Mouse (Mus musculus) limb, embryonic 12.5 days (tissue): Measurements from ENCODE around the gene Haus5. TPM values are rescaled to one million over a fixed set of nuclear protein-coding genes. Genes with fewer than 3 reads are reported as not detected.

Source experiments
- ATAC-seq: fragments of 200-750 bp; cut with Nextera tagmentation; 2 replicates; pipeline ENCODE4 v1.8.0; 2017; ENCODE audit warnings: low read depth, moderate TSS enrichment; ENCODE audit not compliant: insufficient number of reproducible peaks, insufficient read depth, low FRiP score, low TSS enrichment
- H3K27ac ChIP-seq: fragments of 300-500 bp; sonication (generic); 2 replicates; pipeline ENCODE4 v1.5.1; 2016; ENCODE audit warnings: mild to moderate bottlenecking, moderate library complexity
- H3K27me3 ChIP-seq: fragments of 300-500 bp; sonication (generic); 2 replicates; pipeline ENCODE4 v1.6.1; 2016; ENCODE audit warnings: mild to moderate bottlenecking, moderate library complexity
- H3K36me3 ChIP-seq: fragments of 300-500 bp; sonication (generic); 2 replicates; pipeline ENCODE4 v1.6.1; 2016; ENCODE audit warnings: mild to moderate bottlenecking, moderate library complexity
- H3K4me1 ChIP-seq: fragments of 300-500 bp; sonication (generic); replicated peaks from 2 replicates; pipeline ENCODE4 v1.6.1; 2016
- H3K4me2 ChIP-seq: fragments of 300-500 bp; sonication (generic); 2 replicates; pipeline ENCODE4 v1.6.1; 2016; ENCODE audit warnings: mild to moderate bottlenecking, moderate library complexity
- H3K4me3 ChIP-seq: fragments of 300-500 bp; sonication (generic); replicated peaks from 2 replicates; pipeline ENCODE4 v1.5.1; 2016; ENCODE audit warnings: mild to moderate bottlenecking
- H3K9ac ChIP-seq: fragments of 300-500 bp; sonication (generic); replicated peaks from 2 replicates; pipeline ENCODE4 v1.6.1; 2016; ENCODE audit warnings: mild to moderate bottlenecking, moderate library complexity
- H3K9me3 ChIP-seq: fragments of 300-500 bp; sonication (generic); 2 replicates; pipeline ENCODE4 v1.6.1; 2016; ENCODE audit warnings: mild to moderate bottlenecking, moderate library complexity
- WGBS: fragments of 180-500 bp; shearing (Covaris S2); methylation state at CpG from one replicate; pipeline ENCODE4 v1.1.7; 2016; 5-methylcytosine and 5-hydroxymethylcytosine counted together
- polyA plus RNA-seq: library from polyadenylated mRNA; unstranded; fragments of >200 nt; fragmentation: Nextera tagmentation; extraction: Ambion mirVana; gene quantifications from 2 replicates; pipeline ENCODE4 v1.2.1, GENCODE M21; 2016

Haus5 gene
- polyA plus RNA-seq, 1 experiment from 2014 or later = 70.0 TPM

DNA sequence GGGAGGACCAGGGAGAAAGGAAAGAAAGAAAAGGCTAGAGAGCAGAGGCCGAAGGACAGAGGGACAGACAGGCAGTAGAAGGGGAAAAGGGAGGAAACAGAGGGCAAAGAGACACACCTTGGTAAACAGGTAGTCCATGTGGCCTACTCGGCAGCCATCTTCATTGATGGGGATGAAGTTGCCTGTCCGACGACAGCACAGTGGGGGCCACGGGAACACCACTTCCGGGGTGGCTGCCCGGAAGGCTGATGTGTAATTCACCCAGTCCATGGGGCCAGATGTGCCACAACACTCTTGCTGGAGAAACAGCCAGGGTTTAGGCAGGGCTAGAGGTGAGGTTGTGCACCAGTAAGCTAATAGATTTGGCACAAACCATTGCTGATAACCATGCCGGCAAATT lies 59.9 kb downstream of the Haus5 start:
- H3K27ac ChIP-seq = no peak overlapping the region
- H3K4me3 ChIP-seq = no peak overlapping the region
- H3K4me2 ChIP-seq = no peak overlapping the region
- ATAC-seq = no peak
- 83% methylated on average over 8 of the region's 8 CpGs for WGBS
- H3K9me3 ChIP-seq = 0 out of 2 replicates have a peak, but pooled peaks cover 4% of the 10 kb centered on the region
- no peak overlapping the region for H3K9ac ChIP-seq
- H3K4me1 ChIP-seq = no peaks in the 10 kb centered on the region
- H3K27me3 ChIP-seq = peaks cover 4% of the 10 kb centered on the region; the same call in 1 of the 2 replicates
- no peaks in the 10 kb centered on the region for H3K36me3 ChIP-seq

DNA sequence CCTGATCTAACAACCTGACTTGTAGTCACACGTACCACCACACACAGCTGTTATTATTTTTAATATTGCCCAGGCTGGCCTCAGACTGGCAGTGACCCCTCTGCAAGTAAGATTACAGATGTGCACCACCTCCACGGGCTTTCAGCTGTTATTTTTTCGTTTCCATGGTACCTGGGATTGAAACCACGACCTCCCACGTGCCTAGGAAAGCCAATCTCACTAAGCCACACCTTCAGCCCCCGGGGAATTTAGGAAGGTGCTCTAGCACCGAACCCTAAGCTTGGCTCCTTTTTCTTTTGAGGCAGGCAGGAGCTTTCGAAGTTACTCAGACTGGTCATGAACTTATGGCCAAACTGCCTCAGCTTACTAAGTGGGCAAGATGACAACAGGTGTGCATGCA lies 60.4 kb downstream of the Haus5 start:
- no peaks in the 10 kb centered on the region for H3K4me1 ChIP-seq
- no peak overlapping the region for H3K4me3 ChIP-seq
- H3K9me3 ChIP-seq = 0 out of 2 replicates have a peak, but pooled peaks cover 4% of the 10 kb centered on the region
- WGBS = 53% methylated on average over 8 of the region's 8 CpGs
- peaks cover 4% of the 10 kb centered on the region; the same call in 1 of the 2 replicates for H3K27me3 ChIP-seq
- no peak overlapping the region for H3K4me2 ChIP-seq
- H3K9ac ChIP-seq = no peak overlapping the region
- no peak overlapping the region for H3K27ac ChIP-seq
- H3K36me3 ChIP-seq = no peaks in the 10 kb centered on the region
- ATAC-seq = no peak

Other genes with a start within 250 kb of the Haus5 start
- gene Hcst, start 245.1 kb downstream of the Haus5 start, polyA plus RNA-seq = 0.77 TPM in 1 of 2 replicates, not detected in the other
- 1.2 and 1.3 TPM in 2 replicates for gene Nfkbid, start 243.3 kb downstream of the Haus5 start, polyA plus RNA-seq
- gene Aplp1, start 219.5 kb downstream of the Haus5 start, polyA plus RNA-seq = 32.5 and 33.9 TPM in 2 replicates
- gene Kirrel2, start 207.3 kb downstream of the Haus5 start, polyA plus RNA-seq = 0.29 and 0.65 TPM in 2 replicates
- gene Nphs1, start 206.7 kb downstream of the Haus5 start, polyA plus RNA-seq = 0.10 TPM in 1 of 2 replicates, not detected in the other
- gene Prodh2, start 171.4 kb downstream of the Haus5 start, polyA plus RNA-seq = not detected in 2 replicates
- 15.1 and 17.7 TPM in 2 replicates for gene Arhgap33, start 129.9 kb downstream of the Haus5 start, polyA plus RNA-seq
- 9.5 and 10.9 TPM in 2 replicates for gene Hspb6, start 112.8 kb downstream of the Haus5 start, polyA plus RNA-seq
- 15.3 and 16.0 TPM in 2 replicates for gene Proser3, start 112.7 kb downstream of the Haus5 start, polyA plus RNA-seq
- 45.4 and 51.5 TPM in 2 replicates for gene Lin37, start 105.2 kb downstream of the Haus5 start, polyA plus RNA-seq
- gene U2af1l4, start 101.7 kb downstream of the Haus5 start, polyA plus RNA-seq = 87.8 and 89.9 TPM in 2 replicates
- 16.3 and 18.5 TPM in 2 replicates for gene Gm49396, start 101.7 kb downstream of the Haus5 start, polyA plus RNA-seq
- 136 TPM in 2 replicates for gene Psenen, start 101.4 kb downstream of the Haus5 start, polyA plus RNA-seq
- gene Igflr1, start 99.6 kb downstream of the Haus5 start, polyA plus RNA-seq = 3.2 and 4.1 TPM in 2 replicates
- gene Kmt2b, start 76.3 kb downstream of the Haus5 start, polyA plus RNA-seq = 11.0 and 12.1 TPM in 2 replicates
- 0.25 and 0.38 TPM in 2 replicates for gene Zbtb32, start 66.1 kb downstream of the Haus5 start, polyA plus RNA-seq
- gene Upk1a, start 52.1 kb downstream of the Haus5 start, polyA plus RNA-seq = 1.4 and 2.0 TPM in 2 replicates
- 783 and 848 TPM in 2 replicates for gene Cox6b1, start 38.8 kb downstream of the Haus5 start, polyA plus RNA-seq
- gene Etv2, start 29.1 kb downstream of the Haus5 start, polyA plus RNA-seq = not detected in 2 replicates
- gene Rbm42, start 14.7 kb downstream of the Haus5 start, polyA plus RNA-seq = 150 and 155 TPM in 2 replicates
- gene Pmis2, start 6.6 kb upstream of the Haus5 start, polyA plus RNA-seq = not detected in 2 replicates
- not detected in 2 replicates for gene 2200002J24Rik, start 33.9 kb upstream of the Haus5 start, polyA plus RNA-seq
- 0.50 and 0.60 TPM in 2 replicates for gene Atp4a, start 47.2 kb upstream of the Haus5 start, polyA plus RNA-seq
- 158 and 162 TPM in 2 replicates for gene Tmem147, start 64.5 kb upstream of the Haus5 start, polyA plus RNA-seq
- 0.51 and 0.71 TPM in 2 replicates for gene Gapdhs, start 78.7 kb upstream of the Haus5 start, polyA plus RNA-seq
- 1.7 and 2.3 TPM in 2 replicates for gene Sbsn, start 86.5 kb upstream of the Haus5 start, polyA plus RNA-seq
- not detected in 2 replicates for gene Dmkn, start 98.8 kb upstream of the Haus5 start, polyA plus RNA-seq
- gene Krtdap, start 122.9 kb upstream of the Haus5 start, polyA plus RNA-seq = not detected in 2 replicates
- gene Ffar2, start 158.8 kb upstream of the Haus5 start, polyA plus RNA-seq = not detected in 2 replicates
- not detected in 2 replicates for gene Ffar3, start 191.2 kb upstream of the Haus5 start, polyA plus RNA-seq
- not detected in 2 replicates for gene Ffar1, start 196.6 kb upstream of the Haus5 start, polyA plus RNA-seq
- gene Cd22, start 215.3 kb upstream of the Haus5 start, polyA plus RNA-seq = 0.05 and 0.26 TPM in 2 replicates
- gene Mag, start 249.9 kb upstream of the Haus5 start, polyA plus RNA-seq = 0.29 TPM in 1 of 2 replicates, not detected in the other